Mouse (Mus musculus) midbrain, postnatal 0 days (tissue): ENCODE data around the gene Hoxd12. TPM values are rescaled to one million over a fixed set of nuclear protein-coding genes. Genes with fewer than 3 reads are reported as not detected.

Experiments
- ATAC-seq: fragments of 200-750 bp; cut with Nextera tagmentation; 2 replicates; pipeline ENCODE4 v1.8.0; 2017; ENCODE audit warnings: moderate number of reproducible peaks, mild to moderate bottlenecking, moderate TSS enrichment, moderate library complexity; ENCODE audit not compliant: low FRiP score
- DNase-seq: peaks from one replicate; pipeline ENCODE4 v3.0.0-alpha.2; 2015; ENCODE audit warnings: low spot score
- H3K27ac ChIP-seq: fragments of 300-500 bp; sonication (generic); 2 replicates; pipeline ENCODE4 v1.5.1; 2014; ENCODE audit warnings: low read depth, mild to moderate bottlenecking, low read length, mixed read lengths
- H3K27me3 ChIP-seq: fragments of 300-500 bp; sonication (generic); 2 replicates; pipeline ENCODE4 v1.6.1; 2014; ENCODE audit warnings: low read length, control low read depth, mixed read lengths; ENCODE audit not compliant: insufficient read depth
- H3K36me3 ChIP-seq: fragments of 300-500 bp; sonication (generic); 2 replicates; pipeline ENCODE4 v1.6.1; 2014; ENCODE audit warnings: low read length, control low read depth, mixed read lengths; ENCODE audit not compliant: insufficient read depth
- H3K4me1 ChIP-seq: fragments of 300-500 bp; sonication (generic); 2 replicates; pipeline ENCODE4 v1.6.1; 2014; ENCODE audit warnings: mild to moderate bottlenecking, control low read depth, antibody characterized with exemption, low read length, mixed read lengths; ENCODE audit not compliant: insufficient read depth
- H3K4me2 ChIP-seq: fragments of 300-500 bp; sonication (generic); 2 replicates; pipeline ENCODE4 v1.6.1; 2014; ENCODE audit warnings: low read depth, mild to moderate bottlenecking, low read length, mixed read lengths; ENCODE audit not compliant: poor library complexity, severe bottlenecking
- H3K4me3 ChIP-seq: fragments of 300-500 bp; sonication (generic); 2 replicates; pipeline ENCODE4 v1.5.1; 2014; ENCODE audit warnings: low read depth, mild to moderate bottlenecking, low read length, moderate library complexity
- H3K9ac ChIP-seq: fragments of 300-500 bp; sonication (generic); replicated peaks from 2 replicates; pipeline ENCODE4 v1.6.1; 2014; ENCODE audit warnings: mild to moderate bottlenecking, low read length, moderate library complexity, mixed read lengths; ENCODE audit not compliant: poor library complexity, severe bottlenecking
- H3K9me3 ChIP-seq: fragments of 300-500 bp; sonication (generic); 2 replicates; pipeline ENCODE4 v1.6.1; 2016; ENCODE audit warnings: low read length, control low read depth
- CTCF ChIP-seq: IDR thresholded peaks from 2 replicates; pipeline ENCODE4 v1.5.1; 2016; ENCODE audit warnings: antibody characterized with exemption, mild to moderate bottlenecking
- WGBS: fragments of 180-500 bp; shearing (Covaris S2); extraction: QIAGEN DNeasy Blood & Tissue Kit; methylation state at CpG from one replicate; pipeline ENCODE4 v1.1.7; 2014; 5-methylcytosine and 5-hydroxymethylcytosine counted together
- polyA plus RNA-seq: library from polyadenylated mRNA; unstranded; fragments of >200 nt; fragmentation: Nextera tagmentation; extraction: Ambion mirVana; gene quantifications from 2 replicates; pipeline ENCODE4 v1.2.1, GENCODE M21; 2015
- total RNA-seq: library from RNA; depleted of rRNA; stranded (reverse); fragments of >200 nt; gene quantifications from 2 replicates; pipeline ENCODE4 v1.2.3, GENCODE M21; 2014

The Hoxd12 gene
- total and polyA plus RNA-seq, 2 experiments from 2014 or later: not detected

- Histone ChIP-seq H3K4me3 (peak overlapping the region; percentile 3; the same call in 1 of the 2 replicates), H3K4me1 (no peaks in the 10 kb centered on the region), H3K36me3 (no peaks in the 10 kb centered on the region), H3K9me3 (no peaks in the 10 kb centered on the region), H3K9ac (no peak overlapping the region), H3K4me2 (peak overlapping the region; percentile 2; the same call in 1 of the 2 replicates), H3K27ac (no peak overlapping the region), H3K27me3 (peaks cover 98% of the 10 kb centered on the region)
- ATAC-seq (no peak), DNase-seq (no peak)
- WGBS: 1% methylated on average over 26 of the region's 51 CpGs
- no peak for TF ChIP-seq CTCF
Measured at GRCm38 (mm10) chr2:74682796-74683195, 8.0 kb downstream of the Hoxd12 start.

- no peak overlapping the region for H3K9ac ChIP-seq
- no peak overlapping the region for H3K4me3 ChIP-seq
- no peak for TF ChIP-seq CTCF
- H3K4me2 ChIP-seq: no peak overlapping the region
- 2% methylated on average over 18 of the region's 18 CpGs for WGBS
- H3K4me1 ChIP-seq: no peaks in the 10 kb centered on the region
- H3K27me3 ChIP-seq: peaks cover 98% of the 10 kb centered on the region
- DNase-seq (no peak), ATAC-seq (no peak)
- no peak overlapping the region for H3K27ac ChIP-seq
- H3K36me3 ChIP-seq: no peaks in the 10 kb centered on the region
- H3K9me3 ChIP-seq: no peaks in the 10 kb centered on the region
Measured at GRCm38 (mm10) chr2:74683471-74683951, 8.7 kb downstream of the Hoxd12 start.

GRCm38 (mm10) chr2:74684106-74684505 lies 9.3 kb downstream of the Hoxd12 start:
- Histone ChIP-seq H3K9me3 (no peaks in the 10 kb centered on the region), H3K4me2 (no peak overlapping the region), H3K4me1 (no peaks in the 10 kb centered on the region), H3K27ac (no peak overlapping the region), H3K9ac (no peak overlapping the region), H3K4me3 (no peak overlapping the region), H3K27me3 (peaks cover 98% of the 10 kb centered on the region), H3K36me3 (no peaks in the 10 kb centered on the region)
- TF ChIP-seq CTCF: no peak
- DNase-seq (no peak), ATAC-seq (no peak)
- 1% methylated on average over 12 of the region's 12 CpGs for WGBS

- no peak for DNase-seq
- no peak overlapping the region for H3K9ac ChIP-seq
- H3K4me3 ChIP-seq: no peak overlapping the region
- TF ChIP-seq CTCF: no peak
- H3K36me3 ChIP-seq: no peaks in the 10 kb centered on the region
- H3K27me3 ChIP-seq: peaks cover 97% of the 10 kb centered on the region
- no peak for ATAC-seq
- H3K9me3 ChIP-seq: no peaks in the 10 kb centered on the region
- 15% methylated on average over 4 of the region's 4 CpGs for WGBS
- no peak overlapping the region for H3K4me2 ChIP-seq
- no peaks in the 10 kb centered on the region for H3K4me1 ChIP-seq
- H3K27ac ChIP-seq: no peak overlapping the region
Measured at GRCm38 (mm10) chr2:74685059-74685603, 10.3 kb downstream of the Hoxd12 start.

GRCm38 (mm10) chr2:74686301-74686987 lies 11.6 kb downstream of the Hoxd12 start:
- H3K4me2 ChIP-seq: no peak overlapping the region
- H3K36me3 ChIP-seq: no peaks in the 10 kb centered on the region
- no peaks in the 10 kb centered on the region for H3K4me1 ChIP-seq
- 0 out of 2 replicates have a peak, but pooled peaks cover 3% of the 10 kb centered on the region for H3K9me3 ChIP-seq
- H3K9ac ChIP-seq: no peak overlapping the region
- H3K4me3 ChIP-seq: no peak overlapping the region
- DNase-seq (peak; percentile 72), ATAC-seq (no peak)
- H3K27me3 ChIP-seq: peaks cover 95% of the 10 kb centered on the region
- WGBS: 7% methylated on average over 17 of the region's 17 CpGs
- no peak overlapping the region for H3K27ac ChIP-seq
- TF ChIP-seq CTCF: peak; percentile 71

- H3K4me2 ChIP-seq: no peak overlapping the region
- DNase-seq (no peak), ATAC-seq (no peak)
- H3K9me3 ChIP-seq: 0 out of 2 replicates have a peak, but pooled peaks cover 5% of the 10 kb centered on the region
- no peak overlapping the region for H3K27ac ChIP-seq
- peaks cover 95% of the 10 kb centered on the region for H3K27me3 ChIP-seq
- WGBS: 2% methylated on average over 27 of the region's 27 CpGs
- H3K4me3 ChIP-seq: no peak overlapping the region
- H3K36me3 ChIP-seq: no peaks in the 10 kb centered on the region
- H3K9ac ChIP-seq: no peak overlapping the region
- H3K4me1 ChIP-seq: no peaks in the 10 kb centered on the region
- TF ChIP-seq CTCF: no peak
Measured at GRCm38 (mm10) chr2:74686988-74687697, 12.3 kb downstream of the Hoxd12 start.
